Mouse (Mus musculus): Measurements from ENCODE around the gene Slc26a3. TPM values are rescaled to one million over a fixed set of nuclear protein-coding genes. Genes with fewer than 3 reads are reported as not detected.

Slc26a3 gene
- polyA plus RNA-seq, 2 experiments, result 0.02 to 0.18 TPM

DNA sequence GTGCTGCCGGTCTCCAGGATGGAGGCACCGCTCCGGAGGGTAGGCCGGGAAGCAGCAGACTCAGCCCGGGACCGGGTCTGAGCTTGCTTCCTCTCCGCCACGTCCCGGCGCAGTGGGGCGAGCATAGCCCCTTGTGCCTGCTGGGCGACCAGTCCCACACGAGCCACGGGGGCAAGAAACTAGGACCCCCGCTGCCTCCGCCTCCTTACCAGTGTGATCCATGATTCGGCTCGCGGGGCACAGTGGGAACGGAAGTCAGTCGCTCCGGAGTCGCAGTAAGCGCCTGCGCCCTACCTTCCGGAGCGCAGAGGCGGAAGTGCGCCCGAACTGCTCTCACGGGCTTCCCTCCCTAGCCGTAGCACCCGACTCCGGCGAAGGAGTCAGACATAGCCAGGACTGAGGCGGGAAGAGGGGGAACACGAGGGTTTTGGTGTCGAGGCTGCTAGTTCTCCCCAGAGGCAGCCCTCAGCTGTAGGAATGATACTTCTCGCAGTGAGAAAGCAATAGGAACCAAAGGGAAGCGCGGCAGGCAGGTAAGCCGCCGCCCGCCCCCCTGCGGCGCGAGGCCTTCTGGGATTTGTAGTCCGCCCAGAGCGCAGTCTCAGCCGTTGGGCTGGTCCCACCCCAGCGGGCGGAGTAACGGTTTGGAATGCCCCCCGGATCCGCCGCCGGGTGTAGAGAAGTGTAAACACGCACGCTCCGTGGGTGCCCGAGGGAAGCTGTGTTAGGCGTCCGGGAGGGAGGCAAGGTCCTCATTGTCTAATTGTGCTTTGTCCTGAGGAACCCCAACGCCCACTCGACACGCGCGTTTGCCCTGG lies 108.9 kb downstream of the Slc26a3 start, which contains the start of gene Cbll1:
TSS of gene Cbll1 (minus strand) at position 303 of the 818 bp plus-strand sequence.
- TF ChIP-seq CTCF (IDR thresholded peaks at IDR 0.05; ENCODE audit: low read depth) (no peak), EP300 (IDR thresholded peaks at IDR 0.05; ENCODE audit: low read depth) (peak; percentile 16; the same call in 1 of the 2 replicates)
- H3K9ac ChIP-seq (replicated peaks), result peak within 1 kb of the TSS; percentile 68
- peak within 1 kb of the TSS; percentile 7; the same call in 1 of the 2 replicates for H3K27ac ChIP-seq
- H3K4me1 ChIP-seq (replicated peaks; ENCODE audit: control insufficient read depth in 2 of 2, insufficient read depth in 2 of 2, low read length in 1 of 2), result peaks cover 5 to 7% of the 10 kb centered on the region in 2 experiments; a peak in 3 of 4 replicates
- no peaks in the 10 kb centered on the region for H3K27me3 ChIP-seq (ENCODE audit: control insufficient read depth, insufficient read depth, low read length)
- H3K4me3 ChIP-seq (ENCODE audit: insufficient read depth in 1 of 2, low read depth in 2 of 2, low read length in 2 of 2), result peak within 1 kb of the TSS; percentile 83 to 86
- peak; percentile 82 to 84 (median 84) for DNase-seq (ENCODE audit: low read depth in 3 of 3, low spot score in 3 of 3)
- H3K4me2 ChIP-seq (ENCODE audit: low read depth), result peak within 1 kb of the TSS; percentile 95
- H3K36me3 ChIP-seq (replicated peaks; ENCODE audit: control insufficient read depth, insufficient read depth, low read depth), result no peaks in the 10 kb centered on the region
- peak; percentile 99 for ATAC-seq (ENCODE audit: insufficient read depth)
- H3K9me3 ChIP-seq (ENCODE audit: control insufficient read depth, low read length), result no peaks in the 10 kb centered on the region
- under 1% methylated on average over 68 of the region's 68 CpGs for WGBS (ENCODE audit: insufficient replicate concordance)

DNA sequence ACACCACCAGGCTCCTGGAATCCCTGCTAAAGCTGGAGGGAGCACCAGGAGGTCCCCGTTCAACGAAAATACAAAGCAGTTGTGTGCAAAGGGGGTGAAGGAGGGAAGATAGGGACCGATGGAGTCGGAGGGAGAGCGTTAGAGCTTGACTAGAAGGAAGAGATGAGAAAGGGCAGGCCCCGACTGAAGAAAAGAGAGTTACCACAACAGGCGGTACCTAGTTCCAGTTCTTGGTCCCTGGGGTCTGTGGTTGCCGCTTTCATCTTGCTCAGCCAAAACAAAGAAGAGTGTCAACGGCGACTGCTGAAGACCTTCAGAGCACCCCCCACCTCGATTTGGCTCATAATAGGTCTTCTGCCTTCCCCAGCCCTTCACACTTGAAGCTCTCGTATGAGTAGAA lies 109.5 kb downstream of the Slc26a3 start:
- Histone ChIP-seq H3K36me3 (replicated peaks; ENCODE audit: control insufficient read depth, insufficient read depth, low read depth) (no peaks in the 10 kb centered on the region), H3K9ac (replicated peaks) (peak overlapping the region; percentile 68), H3K27me3 (ENCODE audit: control insufficient read depth, insufficient read depth, low read length) (no peaks in the 10 kb centered on the region; the same call in 1 of the 2 replicates), H3K4me3 (ENCODE audit: insufficient read depth in 1 of 2, low read depth in 2 of 2, low read length in 2 of 2) (peak overlapping the region; percentile 83 to 86), H3K4me1 (replicated peaks; ENCODE audit: control insufficient read depth in 2 of 2, insufficient read depth in 2 of 2, low read length in 1 of 2) (peaks cover 5 to 7% of the 10 kb centered on the region in 2 experiments; a peak in 3 of 4 replicates), H3K9me3 (ENCODE audit: control insufficient read depth, low read length) (no peaks in the 10 kb centered on the region), H3K4me2 (ENCODE audit: low read depth) (peak overlapping the region; percentile 95), H3K27ac (peak overlapping the region; percentile 7; the same call in 1 of the 2 replicates)
- peak; percentile 11; the same call in 1 of the 2 replicates for ATAC-seq (ENCODE audit: insufficient read depth)
- TF ChIP-seq CTCF (IDR thresholded peaks at IDR 0.05; ENCODE audit: low read depth), result no peak
- TF ChIP-seq EP300 (IDR thresholded peaks at IDR 0.05; ENCODE audit: low read depth), result no peak
- no peak for DNase-seq (ENCODE audit: low read depth in 3 of 3, low spot score in 3 of 3)
- 12% methylated on average over 12 of the region's 12 CpGs for WGBS (ENCODE audit: insufficient replicate concordance)

DNA sequence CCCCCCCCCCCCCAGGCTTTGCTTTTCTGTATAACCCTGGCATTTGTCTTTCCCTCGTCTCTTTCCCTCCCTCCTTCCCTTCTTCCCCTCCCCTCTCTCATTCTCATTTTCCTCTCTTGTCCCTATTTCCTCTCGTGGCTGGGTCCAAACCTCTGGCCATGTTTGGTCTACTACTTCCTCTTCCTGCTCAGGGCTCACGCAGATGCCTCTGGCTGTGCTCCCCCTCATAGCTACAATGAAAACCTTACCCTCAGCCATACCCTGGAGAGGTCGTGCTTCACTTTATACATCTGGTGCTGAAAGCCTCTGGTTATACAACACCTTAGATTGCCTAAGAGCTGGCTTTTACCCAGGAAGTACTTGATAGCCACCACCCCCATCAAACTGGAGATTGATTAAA lies 110.6 kb downstream of the Slc26a3 start:
- H3K36me3 ChIP-seq (replicated peaks; ENCODE audit: control insufficient read depth, insufficient read depth, low read depth), result no peaks in the 10 kb centered on the region
- H3K9me3 ChIP-seq (ENCODE audit: control insufficient read depth, low read length), result no peaks in the 10 kb centered on the region
- no peak overlapping the region for H3K4me3 ChIP-seq (ENCODE audit: insufficient read depth in 1 of 2, low read depth in 2 of 2, low read length in 2 of 2)
- no peak for TF ChIP-seq EP300 (IDR thresholded peaks at IDR 0.05; ENCODE audit: low read depth)
- TF ChIP-seq CTCF (IDR thresholded peaks at IDR 0.05; ENCODE audit: low read depth), result no peak
- WGBS (ENCODE audit: insufficient replicate concordance), result 25% methylated on average over 4 of the region's 4 CpGs
- H3K4me1 ChIP-seq (replicated peaks; ENCODE audit: control insufficient read depth in 2 of 2, insufficient read depth in 2 of 2, low read length in 1 of 2), result peaks cover 5 to 7% of the 10 kb centered on the region in 2 experiments; a peak in 3 of 4 replicates
- no peak overlapping the region for H3K9ac ChIP-seq (replicated peaks)
- ATAC-seq (ENCODE audit: insufficient read depth) (no peak), DNase-seq (ENCODE audit: low read depth in 3 of 3, low spot score in 3 of 3) (no peak)
- no peaks in the 10 kb centered on the region; the same call in 1 of the 2 replicates for H3K27me3 ChIP-seq (ENCODE audit: control insufficient read depth, insufficient read depth, low read length)
- no peak overlapping the region for H3K4me2 ChIP-seq (ENCODE audit: low read depth)
- no peak overlapping the region for H3K27ac ChIP-seq

DNA sequence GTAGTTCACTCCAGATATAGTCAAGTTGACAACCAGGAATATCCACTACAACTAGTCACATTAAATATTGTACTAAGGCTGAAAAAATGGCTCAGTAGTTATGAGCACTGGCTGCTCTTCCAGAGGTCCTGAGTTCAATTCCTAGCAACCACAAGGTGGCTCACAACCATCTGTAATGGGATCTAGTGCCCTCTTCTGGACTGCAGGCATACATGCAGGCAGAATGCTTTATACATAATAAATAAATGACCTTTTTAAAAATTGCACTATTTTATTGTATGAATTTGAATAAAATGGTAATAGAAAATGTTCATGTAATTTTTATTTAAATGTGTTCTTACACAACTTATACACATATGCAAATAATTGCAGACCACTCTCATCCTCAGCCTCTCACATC lies 112.5 kb downstream of the Slc26a3 start:
- peaks cover under 1 to 5% of the 10 kb centered on the region in 2 experiments; a peak in 3 of 4 replicates for H3K4me1 ChIP-seq (replicated peaks; ENCODE audit: control insufficient read depth in 2 of 2, insufficient read depth in 2 of 2, low read length in 1 of 2)
- ATAC-seq (ENCODE audit: insufficient read depth), result no peak
- no peak overlapping the region for H3K27ac ChIP-seq
- no peak overlapping the region for H3K4me3 ChIP-seq (ENCODE audit: insufficient read depth in 1 of 2, low read depth in 2 of 2, low read length in 2 of 2)
- no peaks in the 10 kb centered on the region; the same call in 1 of the 2 replicates for H3K27me3 ChIP-seq (ENCODE audit: control insufficient read depth, insufficient read depth, low read length)
- no peaks in the 10 kb centered on the region for H3K9me3 ChIP-seq (ENCODE audit: control insufficient read depth, low read length)
- TF ChIP-seq CTCF (IDR thresholded peaks at IDR 0.05; ENCODE audit: low read depth) (peak; percentile 69), EP300 (IDR thresholded peaks at IDR 0.05; ENCODE audit: low read depth) (no peak)
- no peak for DNase-seq (ENCODE audit: low read depth in 3 of 3, low spot score in 3 of 3)
- H3K9ac ChIP-seq (replicated peaks), result no peak overlapping the region
- no peak overlapping the region for H3K4me2 ChIP-seq (ENCODE audit: low read depth)
- H3K36me3 ChIP-seq (replicated peaks; ENCODE audit: control insufficient read depth, insufficient read depth, low read depth), result no peaks in the 10 kb centered on the region

DNA sequence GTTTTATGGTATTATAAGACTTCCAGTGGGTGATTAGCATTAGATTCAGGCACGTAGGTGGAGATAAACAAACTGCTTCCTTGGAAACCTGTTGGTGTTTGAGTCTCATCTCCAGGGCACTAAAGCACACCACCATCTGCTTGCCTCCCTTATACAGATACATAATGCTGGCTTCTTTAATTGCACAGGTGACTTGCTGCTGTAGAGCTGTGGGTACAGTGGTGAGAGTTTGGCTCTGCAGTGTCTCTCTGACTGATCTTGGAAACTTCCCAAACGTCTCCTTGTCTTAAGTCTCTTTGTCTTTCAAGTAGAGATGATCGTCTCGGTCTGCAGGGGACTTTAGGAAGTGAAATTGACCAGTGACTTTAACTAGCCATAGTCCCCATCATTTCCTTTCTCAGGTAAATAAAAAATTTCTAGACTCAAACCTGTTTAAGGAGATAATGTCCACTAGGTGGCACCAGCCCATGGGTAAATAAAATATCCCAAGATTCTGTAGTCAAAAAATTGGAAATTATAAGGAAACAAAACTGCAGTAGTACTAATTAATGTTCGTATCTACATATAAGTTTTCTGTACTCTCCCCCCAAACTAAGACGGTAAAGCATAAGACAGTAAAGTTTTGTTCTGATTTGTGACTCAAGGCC lies 117.2 kb downstream of the Slc26a3 start:
- no peak overlapping the region for H3K27ac ChIP-seq
- TF ChIP-seq CTCF (IDR thresholded peaks at IDR 0.05; ENCODE audit: low read depth) (peak; percentile 43; the same call in 1 of the 2 replicates), EP300 (IDR thresholded peaks at IDR 0.05; ENCODE audit: low read depth) (no peak)
- 32% methylated on average over 6 of the region's 6 CpGs for WGBS (ENCODE audit: insufficient replicate concordance)
- H3K9ac ChIP-seq (replicated peaks), result no peak overlapping the region
- no peaks in the 10 kb centered on the region for H3K36me3 ChIP-seq (replicated peaks; ENCODE audit: control insufficient read depth, insufficient read depth, low read depth)
- no peaks in the 10 kb centered on the region for H3K4me1 ChIP-seq (replicated peaks; ENCODE audit: control insufficient read depth in 2 of 2, insufficient read depth in 2 of 2, low read length in 1 of 2)
- no peaks in the 10 kb centered on the region; the same call in 1 of the 2 replicates for H3K27me3 ChIP-seq (ENCODE audit: control insufficient read depth, insufficient read depth, low read length)
- H3K9me3 ChIP-seq (ENCODE audit: control insufficient read depth, low read length), result no peaks in the 10 kb centered on the region
- H3K4me2 ChIP-seq (ENCODE audit: low read depth), result no peak overlapping the region
- no peak overlapping the region for H3K4me3 ChIP-seq (ENCODE audit: insufficient read depth in 1 of 2, low read depth in 2 of 2, low read length in 2 of 2)
- DNase-seq (ENCODE audit: low read depth in 3 of 3, low spot score in 3 of 3) (peak in 1 of 3 experiments; percentile 6), ATAC-seq (ENCODE audit: insufficient read depth) (no peak)
